Mouse (Mus musculus): ENCODE data around the gene Tbc1d10b.
A peak's percentile ranks its signal among the peaks of the same experiment; 100 is the strongest.

- peak; percentile 18; the same call in 1 of the 2 replicates for TF ChIP-seq CTCF (conservative IDR thresholded peaks at IDR 0.05; ENCODE audit: low read length)
- TF ChIP-seq POU5F1 (IDR thresholded peaks at IDR 0.05; ENCODE audit: borderline replicate concordance, low read length), result no peak
- no peak for TF ChIP-seq NANOG (IDR thresholded peaks at IDR 0.05; ENCODE audit: borderline replicate concordance, low read length)
Observed at GRCm38 (mm10) chr7:127195544-127196295, 12.5 kb downstream of the Tbc1d10b start, which contains the start of gene Cd2bp2.
